Mouse (Mus musculus): ENCODE results near the gene Itgax.

DNA sequence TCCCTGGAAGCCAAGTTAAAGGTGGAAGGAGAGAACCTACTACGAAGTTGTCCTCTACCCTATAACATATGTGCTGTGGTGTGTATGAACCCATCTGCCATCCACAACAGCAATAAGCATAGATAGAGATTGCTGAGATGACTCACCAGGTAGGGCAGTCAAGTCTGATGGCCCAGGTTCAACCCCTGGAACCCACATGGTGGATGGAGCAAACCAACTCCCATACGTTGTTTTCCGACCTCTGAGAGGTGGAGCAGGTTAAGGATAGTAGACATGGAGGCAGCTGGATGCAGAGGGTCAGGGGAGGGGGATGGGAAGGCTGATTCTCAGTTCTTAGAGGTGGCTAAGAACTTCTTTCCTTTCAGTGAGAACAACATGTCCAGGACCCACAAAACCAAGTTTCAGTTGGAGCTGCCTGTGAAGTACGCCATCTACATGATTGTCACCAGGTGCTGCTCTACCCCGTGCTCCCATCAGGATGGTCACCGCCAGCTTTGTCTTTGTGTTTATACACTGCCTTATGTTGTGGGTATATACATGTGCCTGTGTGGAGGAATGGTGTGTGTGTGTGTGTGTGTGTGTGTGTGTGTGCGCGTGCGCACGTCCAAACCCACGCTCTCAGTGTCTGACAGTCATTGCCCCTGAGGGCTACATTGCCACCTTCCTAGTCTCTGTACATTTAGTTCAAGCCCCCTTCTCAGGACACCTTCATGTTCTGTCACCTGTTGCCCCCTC is 14.8 kb upstream of the Itgax start:
- TF ChIP-seq POLR2A (IDR thresholded peaks at IDR 0.05; ENCODE audit: control insufficient read depth, low read depth, low read length), result no peak
- TF ChIP-seq CTCF (IDR thresholded peaks at IDR 0.05; ENCODE audit: control insufficient read depth, insufficient read depth, insufficient replicate concordance, low read depth, low read length), result no peak
